Mouse (Mus musculus): ENCODE results near the gene Amotl2. TPM values are rescaled to one million over a fixed set of nuclear protein-coding genes. Genes with fewer than 3 reads are reported as not detected.

Gene Amotl2
- total and polyA plus RNA-seq, 3 experiments = not detected

DNA sequence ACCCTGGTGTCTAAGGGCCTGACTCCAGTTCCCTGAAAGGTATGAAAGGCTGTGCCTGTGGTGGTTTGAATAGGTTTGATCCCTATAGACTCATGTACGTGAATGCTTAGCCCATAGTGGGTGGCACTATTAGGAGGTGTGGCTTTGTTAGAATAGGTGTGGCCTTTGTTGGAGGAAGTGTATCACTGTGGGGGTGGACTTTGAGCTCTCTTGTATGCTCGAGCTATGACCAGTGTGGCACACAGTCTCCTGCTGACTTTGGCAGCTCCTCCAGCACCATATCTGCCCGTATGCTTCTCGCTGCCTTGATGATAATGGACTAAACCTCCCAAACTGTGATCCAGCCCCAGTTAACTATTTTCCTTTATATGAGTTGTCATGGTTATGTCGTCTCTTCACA, 40.5 kb upstream of the Amotl2 start:
- Histone ChIP-seq H3K9me3 (replicated peaks; ENCODE audit: insufficient read depth, low read length) (no peaks in the 10 kb centered on the region), H3K4me3 (ENCODE audit: control insufficient read depth in 1 of 2, insufficient read depth in 1 of 2, low read depth in 2 of 2, low read length in 2 of 2) (no peak overlapping the region), H3K4me1 (ENCODE audit: control insufficient read depth in 1 of 2, insufficient read depth in 2 of 2, low read length in 2 of 2) (no peaks in the 10 kb centered on the region), H3K27ac (ENCODE audit: control insufficient read depth, low read depth, low read length) (no peak overlapping the region), H3K27me3 (ENCODE audit: control insufficient read depth in 1 of 2, insufficient read depth in 2 of 2, low read length in 2 of 2) (no peaks in the 10 kb centered on the region), H3K79me2 (ENCODE audit: control insufficient read depth, insufficient read depth, low read length, poor library complexity) (no peaks in the 10 kb centered on the region), H3K9ac (ENCODE audit: control insufficient read depth, low read depth, low read length, poor library complexity, severe bottlenecking) (no peak overlapping the region), H3K36me3 (ENCODE audit: control insufficient read depth in 1 of 2, insufficient read depth in 2 of 2, low read length in 2 of 2) (no peaks in the 10 kb centered on the region)
- TF ChIP-seq ZKSCAN1 (IDR thresholded peaks at IDR 0.05; ENCODE audit: low read depth, low read length) (no peak), ZNF384 (IDR thresholded peaks at IDR 0.05; ENCODE audit: low read depth, low read length) (no peak), GATA1 (IDR thresholded peaks at IDR 0.05; ENCODE audit: low read depth, low read length) (no peak), NELFE (IDR thresholded peaks at IDR 0.05; ENCODE audit: low read depth, low read length) (no peak), USF2 (IDR thresholded peaks at IDR 0.05; ENCODE audit: borderline replicate concordance in 1 of 2, insufficient read depth in 1 of 2, low read depth in 1 of 2, low read length in 2 of 2) (no peak), ZC3H11A (IDR thresholded peaks at IDR 0.05; ENCODE audit: low read depth, low read length) (no peak), E2F4 (IDR thresholded peaks at IDR 0.05; ENCODE audit: borderline replicate concordance, low read depth, low read length) (no peak), RAD21 (IDR thresholded peaks at IDR 0.05; ENCODE audit: low read depth, low read length) (no peak), POLR2A (IDR thresholded peaks at IDR 0.05; ENCODE audit: control insufficient read depth in 1 of 2, insufficient read depth in 1 of 2, low read depth in 1 of 2, low read length in 2 of 2, poor library complexity in 1 of 2) (no peak), MXI1 (IDR thresholded peaks at IDR 0.05; ENCODE audit: low read depth, low read length) (no peak), SIN3A (IDR thresholded peaks at IDR 0.05; ENCODE audit: low read length) (no peak), MEF2A (IDR thresholded peaks at IDR 0.05; ENCODE audit: extremely low read depth, insufficient replicate concordance, low read depth, low read length, poor library complexity, severe bottlenecking) (no peak), NRF1 (IDR thresholded peaks at IDR 0.05; ENCODE audit: insufficient read depth, low read depth, low read length, poor library complexity, severe bottlenecking) (no peak), TAL1 (IDR thresholded peaks at IDR 0.05; ENCODE audit: low read length) (no peak), RCOR1 (IDR thresholded peaks at IDR 0.05; ENCODE audit: low read depth, low read length) (no peak), USF1 (IDR thresholded peaks at IDR 0.05; ENCODE audit: low read depth, low read length) (no peak), CHD2 (IDR thresholded peaks at IDR 0.05; ENCODE audit: low read length) (no peak)
- DNase-seq (ENCODE audit: low read depth, low spot score) = no peak

DNA sequence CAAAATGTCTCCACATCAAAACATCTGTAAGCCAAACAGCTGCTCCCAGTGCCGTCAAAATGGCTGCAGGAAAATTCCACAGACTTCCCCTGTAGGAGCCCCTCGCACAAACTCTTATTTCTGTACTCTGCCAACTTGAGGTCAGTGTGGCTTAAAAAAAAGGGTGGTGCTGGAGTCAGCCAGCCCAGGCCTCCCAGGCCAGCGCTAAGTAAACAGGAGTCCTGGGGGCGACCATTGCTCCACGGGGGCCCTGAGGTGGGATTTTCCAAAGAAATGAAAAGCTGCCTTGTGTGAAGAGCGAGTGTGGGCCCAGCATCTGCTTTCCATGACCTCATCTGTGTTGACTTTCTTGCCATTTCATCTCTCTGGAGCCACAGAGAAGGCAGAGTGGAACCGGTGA, 35.0 kb upstream of the Amotl2 start:
- Histone ChIP-seq H3K36me3 (ENCODE audit: control insufficient read depth in 1 of 2, insufficient read depth in 2 of 2, low read length in 2 of 2) (no peaks in the 10 kb centered on the region), H3K27ac (ENCODE audit: control insufficient read depth, low read depth, low read length) (no peak overlapping the region), H3K9ac (ENCODE audit: control insufficient read depth, low read depth, low read length, poor library complexity, severe bottlenecking) (no peak overlapping the region), H3K9me3 (replicated peaks; ENCODE audit: insufficient read depth, low read length) (no peaks in the 10 kb centered on the region), H3K4me3 (ENCODE audit: control insufficient read depth in 1 of 2, insufficient read depth in 1 of 2, low read depth in 2 of 2, low read length in 2 of 2) (no peak overlapping the region), H3K27me3 (ENCODE audit: control insufficient read depth in 1 of 2, insufficient read depth in 2 of 2, low read length in 2 of 2) (no peaks in the 10 kb centered on the region), H3K4me1 (ENCODE audit: control insufficient read depth in 1 of 2, insufficient read depth in 2 of 2, low read length in 2 of 2) (no peaks in the 10 kb centered on the region), H3K79me2 (ENCODE audit: control insufficient read depth, insufficient read depth, low read length, poor library complexity) (no peaks in the 10 kb centered on the region)
- TF ChIP-seq CHD2 (IDR thresholded peaks at IDR 0.05; ENCODE audit: low read length) = no peak
- TF ChIP-seq HCFC1 (IDR thresholded peaks at IDR 0.05; ENCODE audit: low read depth, low read length) = no peak
- TF ChIP-seq TBP (IDR thresholded peaks at IDR 0.05; ENCODE audit: low read depth, low read length) = no peak
- TF ChIP-seq TAL1 (IDR thresholded peaks at IDR 0.05; ENCODE audit: low read length) = no peak
- TF ChIP-seq MAX (IDR thresholded peaks at IDR 0.05; ENCODE audit: low read length) = no peak
- TF ChIP-seq RCOR1 (IDR thresholded peaks at IDR 0.05; ENCODE audit: low read depth, low read length) = no peak
- no peak for DNase-seq (ENCODE audit: low read depth, low spot score)

Data from MEL (cell line).